Mouse (Mus musculus): ENCODE data around the gene Ctr9. TPM values are rescaled to one million over a fixed set of nuclear protein-coding genes. Genes with fewer than 3 reads are reported as not detected.

Gene Ctr9
- total and polyA plus RNA-seq, 3 experiments, result 27.4 to 34.3 (median 31.7) TPM

DNA sequence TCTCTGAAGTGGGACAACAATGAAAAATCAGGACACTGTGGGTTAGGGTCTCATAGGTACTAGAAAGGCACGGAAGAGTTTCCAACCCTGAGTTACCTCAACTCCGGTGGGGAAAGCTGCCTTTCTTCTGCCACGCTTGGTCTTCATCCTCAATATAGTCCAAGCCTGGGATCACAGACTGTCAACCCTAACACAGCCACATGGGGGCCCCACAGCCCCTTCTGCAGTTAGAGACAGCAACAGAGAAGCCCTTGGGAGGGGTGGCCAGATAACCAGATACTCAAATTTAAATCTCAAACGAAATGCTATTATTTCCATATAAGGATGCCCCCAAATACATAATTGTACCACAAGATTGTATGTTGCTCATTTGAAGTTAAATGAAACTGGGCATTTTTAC, 46.0 kb upstream of the Ctr9 start:
- TF ChIP-seq RAD21 (IDR thresholded peaks at IDR 0.05; ENCODE audit: low read depth, low read length) (peak; percentile 60), TBP (conservative IDR thresholded peaks at IDR 0.05; ENCODE audit: low read depth, low read length) (no peak), SMC3 (IDR thresholded peaks at IDR 0.05; ENCODE audit: low read depth, low read length) (peak; percentile 62), NRF1 (IDR thresholded peaks at IDR 0.05; ENCODE audit: low read depth, low read length) (no peak), SIN3A (IDR thresholded peaks at IDR 0.05; ENCODE audit: low read length) (no peak), CTCF (conservative IDR thresholded peaks at IDR 0.05 in 1 of 2, IDR thresholded peaks at IDR 0.05 in 1 of 2; ENCODE audit: low read depth in 2 of 2, low read length in 2 of 2) (peak; percentile 14 to 74; a peak in 3 of 4 replicates), HCFC1 (IDR thresholded peaks at IDR 0.05; ENCODE audit: low read depth, low read length) (no peak)
- no peak overlapping the region for H3K4me2 ChIP-seq (ENCODE audit: insufficient read depth, low read depth, poor library complexity, severe bottlenecking)
- no peak overlapping the region for H3K4me3 ChIP-seq (replicated peaks in 1 of 3; ENCODE audit: low read depth in 2 of 3, low read length in 2 of 3, poor library complexity in 1 of 3)
- no peaks in the 10 kb centered on the region for H3K4me1 ChIP-seq (ENCODE audit: control insufficient read depth in 1 of 2, insufficient read depth in 2 of 2)
- H3K9me3 ChIP-seq (replicated peaks; ENCODE audit: low read length), result no peaks in the 10 kb centered on the region
- H3K27me3 ChIP-seq (replicated peaks), result no peaks in the 10 kb centered on the region
- no peaks in the 10 kb centered on the region for H3K36me3 ChIP-seq (replicated peaks in 1 of 2; ENCODE audit: control insufficient read depth in 1 of 2, insufficient read depth in 1 of 2, low read length in 1 of 2)
- dilution Hi-C loops (cut with MboI; ENCODE audit: extremely low pct_ligation_motif_present, extremely low pct_unique_long_range_greater_than_20kb, low sequenced_read_pairs) (no loop called here), in situ Hi-C loops (cut with MboI; ENCODE audit: low pct_ligation_motif_present, low pct_unique_long_range_greater_than_20kb, low sequenced_read_pairs) (loop anchor here (5.0 kb wide), 1 partner anchor 35 kb away; no protein-coding TSS in a partner anchor)
- no peaks in the 10 kb centered on the region for H3K79me2 ChIP-seq (replicated peaks; ENCODE audit: control insufficient read depth, extremely low read depth, insufficient read depth, poor library complexity, severe bottlenecking)
- DNase-seq (ENCODE audit: extremely low read depth), result peak; percentile 31
- H3K9ac ChIP-seq (ENCODE audit: insufficient read depth, low read depth), result no peak overlapping the region
- no peak overlapping the region for H3K27ac ChIP-seq (ENCODE audit: insufficient read depth, low read depth)

DNA sequence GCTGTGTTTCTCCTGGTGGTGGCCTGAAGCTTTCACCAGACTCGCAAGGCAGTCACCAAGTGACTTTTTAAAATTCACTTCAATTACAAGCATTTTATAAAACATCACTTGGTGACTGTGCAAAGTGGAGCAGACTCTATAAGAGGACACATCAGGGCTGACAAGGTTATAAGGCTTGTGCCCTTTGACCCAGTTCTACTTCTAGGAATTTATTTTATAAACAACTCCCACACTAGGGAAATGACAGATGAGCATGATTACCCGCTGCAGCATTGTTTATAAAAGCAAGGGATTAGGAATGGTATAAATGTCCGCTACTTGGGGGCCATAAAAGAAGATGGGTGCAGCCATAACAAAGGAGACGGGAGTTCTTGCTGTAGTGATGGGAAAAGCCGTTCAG, 45.1 kb upstream of the Ctr9 start:
- H3K79me2 ChIP-seq (replicated peaks; ENCODE audit: control insufficient read depth, extremely low read depth, insufficient read depth, poor library complexity, severe bottlenecking), result no peaks in the 10 kb centered on the region
- no peaks in the 10 kb centered on the region for H3K36me3 ChIP-seq (replicated peaks in 1 of 2; ENCODE audit: control insufficient read depth in 1 of 2, insufficient read depth in 1 of 2, low read length in 1 of 2)
- dilution Hi-C loops (cut with MboI; ENCODE audit: extremely low pct_ligation_motif_present, extremely low pct_unique_long_range_greater_than_20kb, low sequenced_read_pairs) (no loop called here), in situ Hi-C loops (cut with MboI; ENCODE audit: low pct_ligation_motif_present, low pct_unique_long_range_greater_than_20kb, low sequenced_read_pairs) (loop anchor here (5.0 kb wide), 1 partner anchor 34 kb away; no protein-coding TSS in a partner anchor)
- DNase-seq (ENCODE audit: extremely low read depth), result no peak
- no peak overlapping the region for H3K4me2 ChIP-seq (ENCODE audit: insufficient read depth, low read depth, poor library complexity, severe bottlenecking)
- no peak overlapping the region for H3K9ac ChIP-seq (ENCODE audit: insufficient read depth, low read depth)
- H3K27ac ChIP-seq (ENCODE audit: insufficient read depth, low read depth), result no peak overlapping the region
- H3K4me1 ChIP-seq (ENCODE audit: control insufficient read depth in 1 of 2, insufficient read depth in 2 of 2), result no peaks in the 10 kb centered on the region
- H3K9me3 ChIP-seq (replicated peaks; ENCODE audit: low read length), result no peaks in the 10 kb centered on the region
- no peak overlapping the region for H3K4me3 ChIP-seq (replicated peaks in 1 of 3; ENCODE audit: low read depth in 2 of 3, low read length in 2 of 3, poor library complexity in 1 of 3)
- H3K27me3 ChIP-seq (replicated peaks), result no peaks in the 10 kb centered on the region
- TF ChIP-seq MEF2A (IDR thresholded peaks at IDR 0.05; ENCODE audit: borderline replicate concordance, low read depth, low read length), result no peak
- no peak for TF ChIP-seq SMC3 (IDR thresholded peaks at IDR 0.05; ENCODE audit: low read depth, low read length)
- TF ChIP-seq RAD21 (IDR thresholded peaks at IDR 0.05; ENCODE audit: low read depth, low read length), result no peak
- TF ChIP-seq CHD2 (IDR thresholded peaks at IDR 0.05; ENCODE audit: low read length), result no peak
- TF ChIP-seq RCOR1 (conservative IDR thresholded peaks at IDR 0.05; ENCODE audit: low read depth, low read length), result no peak
- TF ChIP-seq E2F4 (IDR thresholded peaks at IDR 0.05; ENCODE audit: insufficient replicate concordance, low read depth, low read length), result no peak
- TF ChIP-seq ELF1 (IDR thresholded peaks at IDR 0.05; ENCODE audit: low read depth, low read length), result no peak

DNA sequence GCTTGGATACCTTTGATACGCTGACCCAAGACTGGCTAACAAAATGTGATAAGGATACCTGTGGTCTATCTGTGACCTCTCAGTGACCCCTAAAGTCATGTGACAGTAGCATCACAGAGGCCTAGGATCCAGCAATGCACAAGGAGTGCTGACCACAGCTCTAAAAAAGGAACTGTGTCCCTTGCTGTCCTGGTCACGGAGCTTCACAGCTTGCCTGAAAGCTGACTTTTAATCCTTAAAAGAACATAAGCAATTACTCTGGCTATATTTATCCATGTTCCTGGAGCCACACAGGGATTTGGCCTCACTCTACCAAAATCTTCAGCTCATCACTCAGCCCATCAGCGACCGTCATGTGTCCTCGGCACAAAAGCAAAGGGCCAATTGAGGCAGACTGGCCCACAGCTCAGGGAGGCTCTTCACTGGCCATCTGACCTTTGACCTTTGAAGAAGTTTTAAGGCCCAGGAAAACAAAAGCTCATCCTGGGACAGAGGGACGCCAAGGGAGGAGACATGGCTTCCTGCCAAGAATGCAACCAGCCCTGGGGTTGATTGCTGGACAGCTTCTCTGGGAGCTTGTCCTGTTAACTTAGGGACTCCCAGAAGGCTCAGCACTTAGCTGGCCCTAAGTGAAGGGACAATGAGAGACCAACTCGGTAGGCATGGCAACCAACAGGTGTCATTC, 43.0 kb upstream of the Ctr9 start:
- in situ Hi-C loops (cut with MboI; ENCODE audit: low pct_ligation_motif_present, low pct_unique_long_range_greater_than_20kb, low sequenced_read_pairs), result no loop called here
- H3K4me3 ChIP-seq (replicated peaks in 1 of 3; ENCODE audit: low read depth in 2 of 3, low read length in 2 of 3, poor library complexity in 1 of 3), result no peak overlapping the region
- H3K4me2 ChIP-seq (ENCODE audit: insufficient read depth, low read depth, poor library complexity, severe bottlenecking), result no peak overlapping the region
- H3K79me2 ChIP-seq (replicated peaks; ENCODE audit: control insufficient read depth, extremely low read depth, insufficient read depth, poor library complexity, severe bottlenecking), result no peaks in the 10 kb centered on the region
- H3K36me3 ChIP-seq (replicated peaks in 1 of 2; ENCODE audit: control insufficient read depth in 1 of 2, insufficient read depth in 1 of 2, low read length in 1 of 2), result no peaks in the 10 kb centered on the region
- dilution Hi-C loops (cut with MboI; ENCODE audit: extremely low pct_ligation_motif_present, extremely low pct_unique_long_range_greater_than_20kb, low sequenced_read_pairs), result no loop called here
- H3K9ac ChIP-seq (ENCODE audit: insufficient read depth, low read depth), result no peak overlapping the region
- TF ChIP-seq NELFE (IDR thresholded peaks at IDR 0.05; ENCODE audit: low read depth, low read length), result no peak
- TF ChIP-seq CHD2 (IDR thresholded peaks at IDR 0.05; ENCODE audit: low read length), result no peak
- no peak for TF ChIP-seq ELF1 (IDR thresholded peaks at IDR 0.05; ENCODE audit: low read depth, low read length)
- TF ChIP-seq ETS1 (conservative IDR thresholded peaks at IDR 0.05; ENCODE audit: low read depth, low read length), result no peak
- no peak for TF ChIP-seq HCFC1 (IDR thresholded peaks at IDR 0.05; ENCODE audit: low read depth, low read length)
- TF ChIP-seq MXI1 (IDR thresholded peaks at IDR 0.05; ENCODE audit: low read depth, low read length), result no peak
- TF ChIP-seq USF1 (IDR thresholded peaks at IDR 0.05; ENCODE audit: low read depth, low read length), result no peak
- TF ChIP-seq UBTF (IDR thresholded peaks at IDR 0.05; ENCODE audit: low read depth, low read length), result no peak
- no peak for TF ChIP-seq RCOR1 (conservative IDR thresholded peaks at IDR 0.05; ENCODE audit: low read depth, low read length)
- no peak for TF ChIP-seq KAT2A (IDR thresholded peaks at IDR 0.05; ENCODE audit: insufficient replicate concordance, low read length)
- no peak for TF ChIP-seq ZC3H11A (IDR thresholded peaks at IDR 0.05; ENCODE audit: low read depth, low read length)
- no peak for TF ChIP-seq POLR2A (IDR thresholded peaks at IDR 0.05; ENCODE audit: low read depth, low read length)
- TF ChIP-seq MAX (IDR thresholded peaks at IDR 0.05; ENCODE audit: low read length), result no peak
- TF ChIP-seq MAZ (IDR thresholded peaks at IDR 0.05; ENCODE audit: low read depth, low read length), result no peak
- 0 out of 4 replicates have a peak, but pooled peaks cover 0 to 3% of the 10 kb centered on the region in 2 experiments for H3K4me1 ChIP-seq (ENCODE audit: control insufficient read depth in 1 of 2, insufficient read depth in 2 of 2)
- no peak for DNase-seq (ENCODE audit: extremely low read depth)
- no peaks in the 10 kb centered on the region for H3K27me3 ChIP-seq (replicated peaks)
- H3K27ac ChIP-seq (ENCODE audit: insufficient read depth, low read depth), result no peak overlapping the region
- no peaks in the 10 kb centered on the region for H3K9me3 ChIP-seq (replicated peaks; ENCODE audit: low read length)

All from CH12.LX (cell line).